Mouse (Mus musculus) hindbrain, embryonic 14.5 days (tissue): ENCODE measurements around the gene Fam205a4. TPM values are rescaled to one million over a fixed set of nuclear protein-coding genes. Genes with fewer than 3 reads are reported as not detected.
"Not testable (repeated sequence)": the region's sequence is repeated elsewhere in the genome, so short reads cannot be mapped to it uniquely, and the experiment has no call there.

Experiments used
- ATAC-seq: fragments of 200-750 bp; cut with Nextera tagmentation; 2 replicates; pipeline ENCODE4 v1.8.0; 2017; ENCODE audit warnings: moderate number of reproducible peaks, mild to moderate bottlenecking, moderate TSS enrichment, moderate library complexity; ENCODE audit not compliant: low FRiP score
- DNase-seq: peaks from one replicate; pipeline ENCODE4 v3.0.0-alpha.2; 2015; ENCODE audit warnings: low spot score
- H3K27ac ChIP-seq: fragments of 300-500 bp; sonication (generic); 2 replicates; pipeline ENCODE4 v1.5.1; 2014; ENCODE audit warnings: mild to moderate bottlenecking, moderate library complexity
- H3K27me3 ChIP-seq: fragments of 300-500 bp; sonication (generic); 2 replicates; pipeline ENCODE4 v1.6.1; 2014; ENCODE audit warnings: mild to moderate bottlenecking, low read length, mixed read lengths; ENCODE audit not compliant: control insufficient read depth, insufficient read depth
- H3K36me3 ChIP-seq: fragments of 300-500 bp; sonication (generic); replicated peaks from 2 replicates; pipeline ENCODE4 v1.6.1; 2014; ENCODE audit not compliant: control insufficient read depth, insufficient read depth
- H3K4me1 ChIP-seq: fragments of 300-500 bp; sonication (generic); replicated peaks from 2 replicates; pipeline ENCODE4 v1.6.1; 2014; ENCODE audit warnings: antibody characterized with exemption, low read length, mixed read lengths; ENCODE audit not compliant: control insufficient read depth, insufficient read depth
- H3K4me2 ChIP-seq: fragments of 300-500 bp; sonication (generic); replicated peaks from 2 replicates; pipeline ENCODE4 v1.6.1; 2014; ENCODE audit warnings: mild to moderate bottlenecking, moderate library complexity
- H3K4me3 ChIP-seq: fragments of 300-500 bp; sonication (generic); replicated peaks from 2 replicates; pipeline ENCODE4 v1.5.1; 2014; ENCODE audit warnings: mild to moderate bottlenecking, low read length
- H3K9ac ChIP-seq: fragments of 300-500 bp; sonication (generic); 2 replicates; pipeline ENCODE4 v1.6.1; 2014
- H3K9me3 ChIP-seq: fragments of 300-500 bp; sonication (generic); 2 replicates; pipeline ENCODE4 v1.6.1; 2016; ENCODE audit warnings: low read length; ENCODE audit not compliant: control insufficient read depth
- WGBS: fragments of 180-500 bp; shearing (Covaris S2); extraction: QIAGEN DNeasy Blood & Tissue Kit; methylation state at CpG from one replicate; pipeline ENCODE4 v1.1.7; 2014; 5-methylcytosine and 5-hydroxymethylcytosine counted together
- polyA plus RNA-seq: library from polyadenylated mRNA; unstranded; fragments of >200 nt; fragmentation: Nextera tagmentation; extraction: Ambion mirVana; gene quantifications from 2 replicates; pipeline ENCODE4 v1.2.1, GENCODE M21; 2014

The Fam205a4 gene
- polyA plus RNA-seq: 2.1 TPM in 2 replicates

DNA sequence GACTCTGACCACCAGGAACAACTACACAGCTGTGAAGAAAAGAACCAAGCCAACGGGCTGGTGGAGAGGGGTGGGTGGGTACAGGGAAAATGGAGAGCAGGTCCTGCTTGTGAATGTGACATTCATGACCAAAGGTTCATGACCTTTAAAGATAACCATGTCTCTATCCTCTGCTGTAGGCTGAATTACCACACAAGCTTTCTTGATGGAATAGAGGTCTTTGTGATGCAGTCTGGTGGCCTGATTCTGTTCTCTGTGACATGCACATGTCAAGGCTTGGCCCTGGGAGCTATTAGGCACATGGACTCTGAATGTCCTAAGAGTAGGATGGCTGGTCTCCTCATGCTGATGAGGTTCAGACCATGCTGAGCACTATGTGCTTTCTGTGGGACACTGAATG lies at the start of gene Fam205a4:
TSS of gene Fam205a4 (plus strand) at position 301 of the 400 bp plus-strand sequence.
- no CpG with 5 or more reads among the region's 1 CpGs for WGBS
- not testable (repeated sequence) for H3K4me1 ChIP-seq, H3K9ac ChIP-seq, H3K36me3 ChIP-seq, H3K27me3 ChIP-seq, ATAC-seq, H3K9me3 ChIP-seq, H3K4me3 ChIP-seq, H3K4me2 ChIP-seq, DNase-seq, H3K27ac ChIP-seq

DNA sequence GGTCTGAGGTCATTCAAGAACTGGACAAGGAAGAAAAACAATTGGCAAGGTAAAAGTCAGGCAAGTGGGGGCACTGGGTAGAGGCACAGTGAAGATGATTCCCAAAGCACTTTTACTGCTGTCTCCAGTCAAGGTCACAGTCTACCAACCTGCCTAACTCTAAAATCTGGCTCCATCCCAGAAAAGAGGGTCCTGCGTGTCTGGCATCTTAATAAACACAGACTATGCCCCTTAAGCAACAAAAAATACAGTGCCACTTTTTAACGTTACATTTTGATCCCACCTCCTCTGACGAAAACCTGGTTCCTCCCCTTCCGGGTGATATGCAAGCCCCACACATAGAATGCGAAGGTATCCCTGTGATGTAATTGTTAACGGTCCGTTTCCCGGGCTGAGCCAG lies 24.6 kb upstream of the Fam205a4 start, which contains the start of gene Gm20878:
TSS of gene Gm20878 (plus strand) at position 301 of the 400 bp plus-strand sequence.
- WGBS: no CpG with 5 or more reads among the region's 8 CpGs
- H3K9ac ChIP-seq, H3K4me1 ChIP-seq, DNase-seq, ATAC-seq, H3K4me2 ChIP-seq, H3K36me3 ChIP-seq, H3K27me3 ChIP-seq, H3K27ac ChIP-seq, H3K9me3 ChIP-seq, H3K4me3 ChIP-seq: not testable (repeated sequence)

Other genes starting within 250 kb of the Fam205a4 start
- gene Dctn3, start 242.9 kb upstream of the Fam205a4 start, polyA plus RNA-seq: 271 and 274 TPM in 2 replicates
- 1.0 and 1.5 TPM in 2 replicates for gene Arid3c, start 234.9 kb upstream of the Fam205a4 start, polyA plus RNA-seq
- gene Galt, start 210.8 kb upstream of the Fam205a4 start, polyA plus RNA-seq: 46.2 and 47.2 TPM in 2 replicates
- 77.5 and 84.5 TPM in 2 replicates for gene Sigmar1, start 209.9 kb upstream of the Fam205a4 start, polyA plus RNA-seq
- 238 and 269 TPM in 2 replicates for gene Ccl27a, start 191.8 kb upstream of the Fam205a4 start, polyA plus RNA-seq
- not detected in 2 replicates for gene Gm21541, start 62.4 kb upstream of the Fam205a4 start, polyA plus RNA-seq
- 8.7 and 9.2 TPM in 2 replicates for gene Gm20878, start 24.5 kb upstream of the Fam205a4 start, polyA plus RNA-seq
- gene Gm21093, start 68.7 kb downstream of the Fam205a4 start, polyA plus RNA-seq: 0.27 TPM in 1 of 2 replicates, not detected in the other
- gene Gm3893, start 125.1 kb downstream of the Fam205a4 start, polyA plus RNA-seq: not detected in 2 replicates
- gene Gm13304, start 148.8 kb downstream of the Fam205a4 start, polyA plus RNA-seq: 0.31 TPM in 1 of 2 replicates, not detected in the other
- gene Gm13306, start 187.4 kb downstream of the Fam205a4 start, polyA plus RNA-seq: 3.1 and 3.2 TPM in 2 replicates
- gene Gm13305, start 202.5 kb downstream of the Fam205a4 start, polyA plus RNA-seq: 0.46 TPM in 1 of 2 replicates, not detected in the other